Mouse (Mus musculus): ENCODE results near the gene Ppia. TPM values are rescaled to one million over a fixed set of nuclear protein-coding genes. Genes with fewer than 3 reads are reported as not detected.

Ppia gene
- polyA plus RNA-seq, 1 experiment from 2014 or later = 4,532 TPM

Small RNA genes lying within 50 kb of the gene (microRNA-seq; reads per million reads assigned to microRNA genes)
- not detected for gene Mir7651 (ENCODE audit: borderline number of aligned reads)

Other genes starting within 250 kb of the Ppia start
- 0.43 TPM in 2 replicates for gene A730071L15Rik, start 215.4 kb upstream of the Ppia start, polyA plus RNA-seq (2015; fragmentation: Nextera tagmentation; extraction: Ambion mirVana)
- 39.7 and 41.3 TPM in 2 replicates for gene Nudcd3, start 215.0 kb upstream of the Ppia start, polyA plus RNA-seq (2015; fragmentation: Nextera tagmentation; extraction: Ambion mirVana)
- 0.04 and 0.14 TPM in 2 replicates for gene Npc1l1, start 185.3 kb upstream of the Ppia start, polyA plus RNA-seq (2015; fragmentation: Nextera tagmentation; extraction: Ambion mirVana)
- 85.9 and 86.9 TPM in 2 replicates for gene Ddx56, start 147.7 kb upstream of the Ppia start, polyA plus RNA-seq (2015; fragmentation: Nextera tagmentation; extraction: Ambion mirVana)
- gene Tmed4, start 140.6 kb upstream of the Ppia start, polyA plus RNA-seq (2015; fragmentation: Nextera tagmentation; extraction: Ambion mirVana) = 102 and 105 TPM in 2 replicates
- 98.5 and 101 TPM in 2 replicates for gene Ogdh, start 123.8 kb upstream of the Ppia start, polyA plus RNA-seq (2015; fragmentation: Nextera tagmentation; extraction: Ambion mirVana)
- 12.6 and 12.9 TPM in 2 replicates for gene Zmiz2, start 26.4 kb upstream of the Ppia start, polyA plus RNA-seq (2015; fragmentation: Nextera tagmentation; extraction: Ambion mirVana)
- gene H2afv, start 29.0 kb downstream of the Ppia start, polyA plus RNA-seq (2015; fragmentation: Nextera tagmentation; extraction: Ambion mirVana) = 443 and 468 TPM in 2 replicates
- 28.7 and 32.1 TPM in 2 replicates for gene Purb, start 60.5 kb downstream of the Ppia start, polyA plus RNA-seq (2015; fragmentation: Nextera tagmentation; extraction: Ambion mirVana)
- gene Myo1g, start 105.5 kb downstream of the Ppia start, polyA plus RNA-seq (2015; fragmentation: Nextera tagmentation; extraction: Ambion mirVana) = 3.2 and 3.6 TPM in 2 replicates
- 88.9 and 93.0 TPM in 2 replicates for gene Ccm2, start 131.4 kb downstream of the Ppia start, polyA plus RNA-seq (2015; fragmentation: Nextera tagmentation; extraction: Ambion mirVana)
- gene Nacad, start 190.6 kb downstream of the Ppia start, polyA plus RNA-seq (2015; fragmentation: Nextera tagmentation; extraction: Ambion mirVana) = 2.2 and 3.5 TPM in 2 replicates
- 36.0 and 40.4 TPM in 2 replicates for gene Tbrg4, start 210.6 kb downstream of the Ppia start, polyA plus RNA-seq (2015; fragmentation: Nextera tagmentation; extraction: Ambion mirVana)
- gene Wap, start 223.2 kb downstream of the Ppia start, polyA plus RNA-seq (2015; fragmentation: Nextera tagmentation; extraction: Ambion mirVana) = not detected in 2 replicates
- 14.1 and 18.2 TPM in 2 replicates for gene Ramp3, start 243.1 kb downstream of the Ppia start, polyA plus RNA-seq (2015; fragmentation: Nextera tagmentation; extraction: Ambion mirVana)